Mouse (Mus musculus): ENCODE measurements around the gene Kalrn.

Kalrn gene

GRCm38 (mm10) chr16:34079511-34079910, 493.8 kb downstream of the Kalrn start:
- no peak for DNase-seq (ENCODE audit: low read depth, low spot score)

- DNase-seq (ENCODE audit: low read depth, low spot score), result peak; percentile 39
Observed at GRCm38 (mm10) chr16:34078732-34079131, 494.6 kb downstream of the Kalrn start.

GRCm38 (mm10) chr16:34076101-34076500, 497.2 kb downstream of the Kalrn start:
- DNase-seq (ENCODE audit: low read depth, low spot score), result no peak

GRCm38 (mm10) chr16:34073930-34074329, 499.4 kb downstream of the Kalrn start:
- DNase-seq (ENCODE audit: low read depth, low spot score), result peak; percentile 20

GRCm38 (mm10) chr16:34072136-34072535, 501.2 kb downstream of the Kalrn start:
- no peak for DNase-seq (ENCODE audit: low read depth, low spot score)

- no peak for DNase-seq (ENCODE audit: low read depth, low spot score)
Observed at GRCm38 (mm10) chr16:34071223-34071825, 502.0 kb downstream of the Kalrn start.

- no peak for DNase-seq (ENCODE audit: low read depth, low spot score)
Observed at GRCm38 (mm10) chr16:34069481-34069880, 503.9 kb downstream of the Kalrn start.

GRCm38 (mm10) chr16:34066922-34067321, 506.4 kb downstream of the Kalrn start:
- DNase-seq (ENCODE audit: low read depth, low spot score), result no peak

- no peak for DNase-seq (ENCODE audit: low read depth, low spot score)
Observed at GRCm38 (mm10) chr16:34066376-34066775, 507.0 kb downstream of the Kalrn start.

- DNase-seq (ENCODE audit: low read depth, low spot score), result no peak
Observed at GRCm38 (mm10) chr16:34063313-34063712, 510.0 kb downstream of the Kalrn start.

GRCm38 (mm10) chr16:34061661-34062060, 511.7 kb downstream of the Kalrn start:
- no peak for DNase-seq (ENCODE audit: low read depth, low spot score)

GRCm38 (mm10) chr16:34058611-34059010, 514.7 kb downstream of the Kalrn start:
- no peak for DNase-seq (ENCODE audit: low read depth, low spot score)

GRCm38 (mm10) chr16:34057464-34057863, 515.9 kb downstream of the Kalrn start:
- DNase-seq (ENCODE audit: low read depth, low spot score), result no peak

GRCm38 (mm10) chr16:34056418-34057111, 516.8 kb downstream of the Kalrn start:
- DNase-seq (ENCODE audit: low read depth, low spot score), result no peak

GRCm38 (mm10) chr16:34050090-34050489, 523.2 kb downstream of the Kalrn start:
- DNase-seq (ENCODE audit: low read depth, low spot score), result no peak

- DNase-seq (ENCODE audit: low read depth, low spot score), result no peak
Observed at GRCm38 (mm10) chr16:34049361-34049760, 524.0 kb downstream of the Kalrn start.

- DNase-seq (ENCODE audit: low read depth, low spot score), result no peak
Observed at GRCm38 (mm10) chr16:34048232-34048631, 525.1 kb downstream of the Kalrn start.

- DNase-seq (ENCODE audit: low read depth, low spot score), result no peak
Observed at GRCm38 (mm10) chr16:34047543-34047942, 525.8 kb downstream of the Kalrn start.

GRCm38 (mm10) chr16:34047006-34047360, 526.3 kb downstream of the Kalrn start:
- DNase-seq (ENCODE audit: low read depth, low spot score), result no peak

GRCm38 (mm10) chr16:34046268-34047005, 526.9 kb downstream of the Kalrn start:
- DNase-seq (ENCODE audit: low read depth, low spot score), result no peak

- no peak for DNase-seq (ENCODE audit: low read depth, low spot score)
Observed at GRCm38 (mm10) chr16:34044539-34044938, 528.8 kb downstream of the Kalrn start.

- peak; percentile 59 for DNase-seq (ENCODE audit: low read depth, low spot score)
Observed at GRCm38 (mm10) chr16:34043048-34043795, 530.1 kb downstream of the Kalrn start.

Measured in A20 (cell line).